Comparison of ENCODE assay signal across 9 mouse cellular contexts in the genomic region with DNA sequence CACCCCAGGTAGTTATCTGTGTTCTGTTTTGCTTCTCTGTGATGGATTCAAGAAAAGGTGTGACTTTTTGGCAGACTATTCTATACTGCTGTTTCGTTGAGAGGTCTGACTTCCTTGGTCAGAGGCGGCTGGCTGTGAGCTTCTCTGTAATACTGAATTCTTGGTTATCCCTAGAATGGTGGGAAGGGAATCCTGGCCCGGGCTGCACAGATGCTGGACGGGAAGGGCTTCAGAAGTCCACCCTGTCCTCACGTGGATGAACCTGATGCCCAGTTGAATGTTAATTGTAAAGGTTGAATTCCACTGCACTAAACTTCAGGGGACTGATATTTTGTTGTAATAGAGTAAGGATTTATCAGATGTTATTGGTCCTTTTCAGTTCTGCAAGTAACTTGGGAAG. TPM values are rescaled to one million over a fixed set of nuclear protein-coding genes. Genes with fewer than 3 reads are reported as not detected.
DNase-seq lines count a peak whose midpoint lies in the region; ATAC-seq and TF ChIP-seq lines count a peak whose summit lies in the region.
"Had no signal": no experiment of that assay in that cellular context is flagged by ENCODE, and none has a peak within 500 bp of the region (broad histone marks: within the 10 kb centered on the region; RNA-seq: fewer than 3 reads in every experiment).

No protein-coding gene starts in this region.

- H3K4me3 ChIP-seq in midbrain, embryonic 10.5 days: peak overlapping the region; percentile 36
- no peak overlapping the region for H3K4me3 ChIP-seq in midbrain, postnatal 0 days (ENCODE audit: low read depth, low read length)
- 0 out of 2 replicates have a peak overlapping the region, but pooled peaks have one; percentile 4 for H3K4me3 ChIP-seq in heart, embryonic 12.5 days
- H3K4me3 ChIP-seq in stomach, embryonic 15.5 days (replicated peaks): no peak overlapping the region

- peaks cover 46% of the 10 kb centered on the region for H3K4me1 ChIP-seq in midbrain, embryonic 10.5 days
- 0 out of 2 replicates have a peak, but pooled peaks cover 3% of the 10 kb centered on the region for H3K4me1 ChIP-seq in midbrain, postnatal 0 days (ENCODE audit: insufficient read depth, low read length)
- peaks cover 41% of the 10 kb centered on the region for H3K4me1 ChIP-seq in heart, embryonic 12.5 days (replicated peaks)
- peaks cover 25% of the 10 kb centered on the region for H3K4me1 ChIP-seq in stomach, embryonic 15.5 days

- no peak for TF ChIP-seq CTCF in midbrain, postnatal 0 days (IDR thresholded peaks at IDR 0.05)

- no peak for ATAC-seq in midbrain, postnatal 0 days (ENCODE audit: low FRiP score)
- peak; percentile 36; the same call in 1 of the 2 replicates for ATAC-seq in heart, embryonic 12.5 days (ENCODE audit: insufficient number of reproducible peaks, low FRiP score)
- ATAC-seq in stomach, embryonic 15.5 days (ENCODE audit: insufficient read depth, low FRiP score, low read depth): no peak

- H3K9ac ChIP-seq in midbrain, postnatal 0 days (replicated peaks; ENCODE audit: low read length, poor library complexity, severe bottlenecking): no peak overlapping the region
- H3K9ac ChIP-seq in heart, embryonic 12.5 days: no peak overlapping the region
- H3K9ac ChIP-seq in stomach, embryonic 15.5 days: no peak overlapping the region

- H3K27ac ChIP-seq in midbrain, embryonic 10.5 days (replicated peaks): peak overlapping the region; percentile 88
- no peak overlapping the region for H3K27ac ChIP-seq in midbrain, postnatal 0 days (ENCODE audit: low read depth, low read length)
- H3K27ac ChIP-seq in heart, embryonic 12.5 days (ENCODE audit: poor library complexity, severe bottlenecking): no peak overlapping the region
- H3K27ac ChIP-seq in stomach, embryonic 15.5 days: peak overlapping the region; percentile 27; the same call in 1 of the 2 replicates

- H3K9me3 ChIP-seq in midbrain, embryonic 10.5 days (replicated peaks): no peaks in the 10 kb centered on the region
- H3K9me3 ChIP-seq in midbrain, postnatal 0 days (ENCODE audit: low read length): no peaks in the 10 kb centered on the region
- no peaks in the 10 kb centered on the region for H3K9me3 ChIP-seq in heart, embryonic 12.5 days (replicated peaks)
- H3K9me3 ChIP-seq in stomach, embryonic 15.5 days: no peaks in the 10 kb centered on the region

- H3K36me3 ChIP-seq in midbrain, embryonic 10.5 days: no peaks in the 10 kb centered on the region
- H3K36me3 ChIP-seq in midbrain, postnatal 0 days (ENCODE audit: insufficient read depth, low read length): no peaks in the 10 kb centered on the region
- H3K36me3 ChIP-seq in heart, embryonic 12.5 days: no peaks in the 10 kb centered on the region
- no peaks in the 10 kb centered on the region for H3K36me3 ChIP-seq in stomach, embryonic 15.5 days

- peak; percentile 69 for DNase-seq in midbrain, embryonic 10.5 days (ENCODE audit: low spot score)
- no peak for DNase-seq in midbrain, postnatal 0 days (ENCODE audit: low spot score)
- peak; percentile 75 for DNase-seq in kidney, postnatal 14 days
- no peak for DNase-seq in frontal cortex, postnatal 36 days (ENCODE audit: low spot score in 2 of 2)
- DNase-seq in cerebellum, adult 9-11 months: no peak
- DNase-seq in cerebellum, postnatal 10 days: no peak
- DNase-seq: thymus, postnatal 36 days had no signal

- 5% methylated on average over 5 of the region's 5 CpGs for WGBS in midbrain, embryonic 10.5 days
- 7% methylated on average over 5 of the region's 5 CpGs for WGBS in midbrain, postnatal 0 days
- 8% methylated on average over 5 of the region's 5 CpGs for WGBS in heart, embryonic 12.5 days
- WGBS in stomach, embryonic 15.5 days: 14% methylated on average over 5 of the region's 5 CpGs

- H3K27me3 ChIP-seq in midbrain, embryonic 10.5 days (ENCODE audit: low read depth, poor library complexity, severe bottlenecking): no peaks in the 10 kb centered on the region
- no peaks in the 10 kb centered on the region for H3K27me3 ChIP-seq in midbrain, postnatal 0 days (ENCODE audit: insufficient read depth, low read length)
- H3K27me3 ChIP-seq in heart, embryonic 12.5 days (replicated peaks): no peaks in the 10 kb centered on the region
- H3K27me3 ChIP-seq in stomach, embryonic 15.5 days (replicated peaks): no peaks in the 10 kb centered on the region

- H3K4me2 ChIP-seq in midbrain, postnatal 0 days (ENCODE audit: low read depth, low read length, poor library complexity, severe bottlenecking): no peak overlapping the region
- peak overlapping the region; percentile 48 for H3K4me2 ChIP-seq in heart, embryonic 12.5 days
- H3K4me2 ChIP-seq in stomach, embryonic 15.5 days: no peak overlapping the region; the same call in 1 of the 2 replicates

RNA-seq across cellular contexts. Expression of a gene that starts 7.4 kb away (rescaled TPM):
- 15.2 and 15.9 TPM in 2 replicates for polyA plus RNA-seq in midbrain, embryonic 10.5 days (2016; fragmentation: Nextera tagmentation; extraction: Ambion mirVana)
- total RNA-seq in midbrain, postnatal 0 days (2014; rRNA removed): 40.8 and 40.9 TPM in 2 replicates
- 12.6 and 14.9 TPM in 2 replicates for polyA plus RNA-seq in midbrain, postnatal 0 days (2015; fragmentation: Nextera tagmentation; extraction: Ambion mirVana)
- 16.4 and 17.4 TPM in 2 replicates for polyA plus RNA-seq in heart, embryonic 12.5 days (2016; fragmentation: Nextera tagmentation; extraction: Ambion mirVana)
- polyA plus RNA-seq in stomach, embryonic 15.5 days (2015; fragmentation: Nextera tagmentation; extraction: Ambion mirVana): 12.9 and 14.1 TPM in 2 replicates

Comparison
In these comparisons a context has a peak if more than half of its experiments do, and no peak if none do; other contexts are left out.
1. DNase-seq: peak in midbrain, embryonic 10.5 days (single experiment) and kidney, postnatal 14 days (single experiment); none in midbrain, postnatal 0 days (single experiment), frontal cortex, postnatal 36 days (0 of 2), cerebellum, adult 9-11 months (single experiment) and cerebellum, postnatal 10 days (0 of 2).
2. H3K27ac ChIP-seq: peak in midbrain, embryonic 10.5 days (single experiment) and stomach, embryonic 15.5 days (single experiment); none in midbrain, postnatal 0 days (single experiment) and heart, embryonic 12.5 days (single experiment).
3. H3K4me3 ChIP-seq: peak in midbrain, embryonic 10.5 days (single experiment) and heart, embryonic 12.5 days (single experiment); none in midbrain, postnatal 0 days (single experiment) and stomach, embryonic 15.5 days (single experiment).